Mouse (Mus musculus): ENCODE measurements around the gene Tcl1b1. TPM values are rescaled to one million over a fixed set of nuclear protein-coding genes. Genes with fewer than 3 reads are reported as not detected.

Gene Tcl1b1
- total RNA-seq (2014; fragmentation: Nextera tagmentation) (not detected in 2 replicates), total RNA-seq (2017) (not detected in 2 replicates), polyA plus RNA-seq (2012) (not detected in 2 replicates)

GRCm38 (mm10) chr12:105159390-105159789 is at the start of gene Tcl1b1:
Tcl1b1 (plus strand) TSS chr12:105159690.
- H3K36me3 ChIP-seq (replicated peaks): no peaks in the 10 kb centered on the region
- H3K9me3 ChIP-seq (replicated peaks): peaks cover 26% of the 10 kb centered on the region
- no peak within 1 kb of the TSS for H3K4me3 ChIP-seq (ENCODE audit: low read depth, low read length)
- H3K4me1 ChIP-seq (ENCODE audit: insufficient read depth, low read depth, low read length): no peaks in the 10 kb centered on the region
- ATAC-seq (ENCODE audit: extremely low read depth, insufficient number of reproducible peaks, low FRiP score, poor library complexity, severe bottlenecking) (no peak), DNase-seq (ENCODE audit: low spot score) (no peak)
- no peak for TF ChIP-seq POLR2AphosphoS5 (IDR thresholded peaks at IDR 0.05; ENCODE audit: insufficient replicate concordance, low read depth, low read length)
- no peak for TF ChIP-seq GATA1 (IDR thresholded peaks at IDR 0.05; ENCODE audit: borderline replicate concordance, low read length)
- no peak for TF ChIP-seq CTCF (IDR thresholded peaks at IDR 0.05; ENCODE audit: low read depth, low read length)
- H3K27me3 ChIP-seq (ENCODE audit: insufficient read depth, low read length): no peaks in the 10 kb centered on the region

- TF ChIP-seq GATA2 (IDR thresholded peaks at IDR 0.05; ENCODE audit: borderline replicate concordance, low read depth, low read length): no peak
- TF ChIP-seq POLR2AphosphoS5 (IDR thresholded peaks at IDR 0.05; ENCODE audit: insufficient replicate concordance, low read depth, low read length): no peak
- TF ChIP-seq CTCF (IDR thresholded peaks at IDR 0.05; ENCODE audit: low read depth, low read length): no peak
- no peak for TF ChIP-seq TAL1 (conservative IDR thresholded peaks at IDR 0.05; ENCODE audit: low read depth, low read length)
- no peak for TF ChIP-seq GATA1 (IDR thresholded peaks at IDR 0.05; ENCODE audit: borderline replicate concordance, low read length)
- Histone ChIP-seq H3K4me1 (ENCODE audit: insufficient read depth, low read depth, low read length) (no peaks in the 10 kb centered on the region), H3K9me3 (replicated peaks) (no peaks in the 10 kb centered on the region), H3K36me3 (replicated peaks) (no peaks in the 10 kb centered on the region), H3K4me3 (ENCODE audit: low read depth, low read length) (no peak overlapping the region), H3K27me3 (ENCODE audit: insufficient read depth, low read length) (peaks cover 7% of the 10 kb centered on the region)
- DNase-seq (ENCODE audit: low spot score) (no peak), ATAC-seq (ENCODE audit: extremely low read depth, insufficient number of reproducible peaks, low FRiP score, poor library complexity, severe bottlenecking) (no peak)
These were observed 49.7 kb upstream of the Tcl1b1 start for GRCm38 (mm10) chr12:105109812-105110211.

GRCm38 (mm10) chr12:105112321-105112988 is 47.0 kb upstream of the Tcl1b1 start:
- DNase-seq (ENCODE audit: low spot score) (no peak), ATAC-seq (ENCODE audit: extremely low read depth, insufficient number of reproducible peaks, low FRiP score, poor library complexity, severe bottlenecking) (no peak)
- no peaks in the 10 kb centered on the region for H3K4me1 ChIP-seq (ENCODE audit: insufficient read depth, low read depth, low read length)
- H3K36me3 ChIP-seq (replicated peaks): no peaks in the 10 kb centered on the region
- peaks cover 3% of the 10 kb centered on the region; the same call in 1 of the 2 replicates for H3K27me3 ChIP-seq (ENCODE audit: insufficient read depth, low read length)
- H3K9me3 ChIP-seq (replicated peaks): no peaks in the 10 kb centered on the region
- TF ChIP-seq GATA1 (IDR thresholded peaks at IDR 0.05; ENCODE audit: borderline replicate concordance, low read length): no peak
- TF ChIP-seq TAL1 (conservative IDR thresholded peaks at IDR 0.05; ENCODE audit: low read depth, low read length): no peak
- TF ChIP-seq POLR2AphosphoS5 (IDR thresholded peaks at IDR 0.05; ENCODE audit: insufficient replicate concordance, low read depth, low read length): no peak
- no peak for TF ChIP-seq CTCF (IDR thresholded peaks at IDR 0.05; ENCODE audit: low read depth, low read length)
- H3K4me3 ChIP-seq (ENCODE audit: low read depth, low read length): no peak overlapping the region

GRCm38 (mm10) chr12:105116648-105117047 is 42.8 kb upstream of the Tcl1b1 start:
- DNase-seq (ENCODE audit: low spot score) (no peak), ATAC-seq (ENCODE audit: extremely low read depth, insufficient number of reproducible peaks, low FRiP score, poor library complexity, severe bottlenecking) (no peak)
- Histone ChIP-seq H3K27me3 (ENCODE audit: insufficient read depth, low read length) (peaks cover 3% of the 10 kb centered on the region; the same call in 1 of the 2 replicates), H3K4me1 (ENCODE audit: insufficient read depth, low read depth, low read length) (no peaks in the 10 kb centered on the region), H3K9me3 (replicated peaks) (no peaks in the 10 kb centered on the region), H3K36me3 (replicated peaks) (no peaks in the 10 kb centered on the region), H3K4me3 (ENCODE audit: low read depth, low read length) (no peak overlapping the region)
- no peak for TF ChIP-seq GATA1 (IDR thresholded peaks at IDR 0.05; ENCODE audit: borderline replicate concordance, low read length)
- no peak for TF ChIP-seq POLR2AphosphoS5 (IDR thresholded peaks at IDR 0.05; ENCODE audit: insufficient replicate concordance, low read depth, low read length)
- no peak for TF ChIP-seq GATA2 (IDR thresholded peaks at IDR 0.05; ENCODE audit: borderline replicate concordance, low read depth, low read length)
- TF ChIP-seq TAL1 (conservative IDR thresholded peaks at IDR 0.05; ENCODE audit: low read depth, low read length): no peak
- TF ChIP-seq CTCF (IDR thresholded peaks at IDR 0.05; ENCODE audit: low read depth, low read length): no peak

- H3K9me3 ChIP-seq (replicated peaks): peaks cover 3% of the 10 kb centered on the region; the same call in 1 of the 2 replicates
- H3K36me3 ChIP-seq (replicated peaks): no peaks in the 10 kb centered on the region
- H3K4me1 ChIP-seq (ENCODE audit: insufficient read depth, low read depth, low read length): no peaks in the 10 kb centered on the region
- TF ChIP-seq TAL1 (conservative IDR thresholded peaks at IDR 0.05; ENCODE audit: low read depth, low read length) (no peak), CTCF (IDR thresholded peaks at IDR 0.05; ENCODE audit: low read depth, low read length) (no peak), GATA1 (IDR thresholded peaks at IDR 0.05; ENCODE audit: borderline replicate concordance, low read length) (no peak), GATA2 (IDR thresholded peaks at IDR 0.05; ENCODE audit: borderline replicate concordance, low read depth, low read length) (no peak), POLR2AphosphoS5 (IDR thresholded peaks at IDR 0.05; ENCODE audit: insufficient replicate concordance, low read depth, low read length) (no peak)
- ATAC-seq (ENCODE audit: extremely low read depth, insufficient number of reproducible peaks, low FRiP score, poor library complexity, severe bottlenecking) (no peak), DNase-seq (ENCODE audit: low spot score) (no peak)
- H3K27me3 ChIP-seq (ENCODE audit: insufficient read depth, low read length): no peaks in the 10 kb centered on the region
- H3K4me3 ChIP-seq (ENCODE audit: low read depth, low read length): no peak overlapping the region
These were observed 34.1 kb upstream of the Tcl1b1 start for GRCm38 (mm10) chr12:105125362-105125761.

GRCm38 (mm10) chr12:105126516-105126915 is 33.0 kb upstream of the Tcl1b1 start:
- TF ChIP-seq GATA1 (IDR thresholded peaks at IDR 0.05; ENCODE audit: borderline replicate concordance, low read length): no peak
- no peak for TF ChIP-seq TAL1 (conservative IDR thresholded peaks at IDR 0.05; ENCODE audit: low read depth, low read length)
- TF ChIP-seq CTCF (IDR thresholded peaks at IDR 0.05; ENCODE audit: low read depth, low read length): no peak
- TF ChIP-seq POLR2AphosphoS5 (IDR thresholded peaks at IDR 0.05; ENCODE audit: insufficient replicate concordance, low read depth, low read length): no peak
- TF ChIP-seq GATA2 (IDR thresholded peaks at IDR 0.05; ENCODE audit: borderline replicate concordance, low read depth, low read length): no peak
- no peaks in the 10 kb centered on the region for H3K36me3 ChIP-seq (replicated peaks)
- H3K4me3 ChIP-seq (ENCODE audit: low read depth, low read length): no peak overlapping the region
- ATAC-seq (ENCODE audit: extremely low read depth, insufficient number of reproducible peaks, low FRiP score, poor library complexity, severe bottlenecking): no peak
- no peak for DNase-seq (ENCODE audit: low spot score)
- H3K27me3 ChIP-seq (ENCODE audit: insufficient read depth, low read length): no peaks in the 10 kb centered on the region
- peaks cover 3% of the 10 kb centered on the region; the same call in 1 of the 2 replicates for H3K9me3 ChIP-seq (replicated peaks)
- no peaks in the 10 kb centered on the region for H3K4me1 ChIP-seq (ENCODE audit: insufficient read depth, low read depth, low read length)

Measured in G1E (cell line).